Mouse (Mus musculus) testis, adult 2 months (tissue): ENCODE results near the gene Gm44596. TPM values are rescaled to one million over a fixed set of nuclear protein-coding genes. Genes with fewer than 3 reads are reported as not detected.

Experiments used
- H3K27ac ChIP-seq: fragments of 200-500 bp; 2 replicates; pipeline ENCODE4 v1.5.1; 2012; ENCODE audit warnings: low read depth, low read length; ENCODE audit not compliant: control insufficient read depth, insufficient read depth
- H3K27me3 ChIP-seq: fragments of 200-500 bp; 2 replicates; pipeline ENCODE4 v1.6.1; 2012; ENCODE audit warnings: mild to moderate bottlenecking, low read length, moderate library complexity; ENCODE audit not compliant: control insufficient read depth, insufficient read depth
- H3K36me3 ChIP-seq: fragments of 200-500 bp; 2 replicates; pipeline ENCODE4 v1.6.1; 2012; ENCODE audit warnings: mild to moderate bottlenecking, low read length; ENCODE audit not compliant: control insufficient read depth, insufficient read depth
- H3K4me1 ChIP-seq: fragments of 200-500 bp; 2 replicates; pipeline ENCODE4 v1.6.1; 2012; ENCODE audit warnings: low read length; ENCODE audit not compliant: control insufficient read depth, insufficient read depth
- H3K4me3 ChIP-seq: fragments of 200-500 bp; 2 replicates; pipeline ENCODE4 v1.5.1; 2012; ENCODE audit warnings: low read depth, mild to moderate bottlenecking, low read length, moderate library complexity, mixed read lengths; ENCODE audit not compliant: control insufficient read depth
- CTCF ChIP-seq: fragments of 200-500 bp; IDR thresholded peaks from 2 replicates; pipeline ENCODE4 v1.5.1; 2012; ENCODE audit warnings: low read depth, mild to moderate bottlenecking, inconsistent platforms, low read length, moderate library complexity; ENCODE audit not compliant: control insufficient read depth, insufficient read depth, insufficient replicate concordance
- POLR2A ChIP-seq: fragments of 200-500 bp; IDR thresholded peaks from 2 replicates; pipeline ENCODE4 v1.6.1; 2012; ENCODE audit warnings: low read depth, mild to moderate bottlenecking, inconsistent platforms, low read length, moderate library complexity; ENCODE audit not compliant: control insufficient read depth
- polyA plus RNA-seq: library from polyadenylated mRNA; depleted of rRNA; stranded (reverse); fragments of >200 nt; gene quantifications from 2 replicates; pipeline ENCODE4 v1.2.3, GENCODE M21; 2012

Gm44596 gene
- polyA plus RNA-seq, 1 experiment: not detected

DNA sequence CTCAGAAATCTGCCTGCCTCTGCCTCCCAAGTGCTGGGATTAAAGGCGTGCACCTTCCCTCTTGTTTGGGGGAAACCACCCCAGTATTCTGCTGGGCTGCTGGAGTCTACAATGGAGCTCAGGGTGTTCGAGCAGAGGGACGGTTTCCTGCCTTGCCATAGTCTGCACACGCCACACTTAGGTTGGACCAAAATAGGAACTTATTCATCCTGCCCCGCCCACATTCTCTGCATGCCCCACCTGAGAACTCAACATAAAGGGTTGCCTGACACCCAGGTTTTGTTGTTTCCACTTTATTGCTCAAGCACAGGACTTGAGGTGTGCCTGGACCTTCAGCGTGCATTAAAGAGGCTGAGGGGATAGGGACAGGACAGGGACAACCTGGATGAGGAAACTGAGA, 54.5 kb downstream of the Gm44596 start:
- Histone ChIP-seq H3K4me3 (no peak overlapping the region), H3K27ac (no peak overlapping the region), H3K27me3 (no peaks in the 10 kb centered on the region), H3K4me1 (peaks cover 2% of the 10 kb centered on the region), H3K36me3 (peaks cover 3% of the 10 kb centered on the region)
- TF ChIP-seq POLR2A (no peak), CTCF (no peak)

DNA sequence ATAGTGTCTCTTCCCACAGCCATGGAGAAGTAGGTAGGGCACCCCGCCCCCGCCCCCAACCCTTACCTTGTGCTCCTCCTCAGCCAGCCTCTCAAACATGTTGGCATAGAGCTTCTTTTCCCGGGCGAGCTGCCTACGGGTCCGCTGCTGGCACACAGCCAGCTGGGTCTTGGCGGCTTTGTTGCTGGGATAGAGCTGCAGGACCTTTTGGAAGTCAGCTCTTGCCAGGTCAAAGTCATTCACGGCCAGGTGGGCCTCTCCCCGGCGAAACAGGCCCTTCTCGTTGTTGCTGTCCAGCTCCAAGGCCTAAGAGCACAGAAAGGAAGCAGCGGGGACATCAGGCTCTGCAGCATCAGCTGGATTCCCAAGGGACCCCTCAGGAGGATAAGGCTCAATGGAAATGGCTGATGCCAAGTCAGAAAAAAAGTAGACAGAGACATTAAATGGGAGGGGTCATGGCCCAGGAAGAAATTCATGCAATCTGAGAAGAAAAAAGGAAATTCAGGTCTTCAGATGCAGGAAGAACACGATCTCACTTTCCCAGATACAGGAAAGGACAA, 57.1 kb downstream of the Gm44596 start:
- H3K27me3 ChIP-seq: no peaks in the 10 kb centered on the region
- TF ChIP-seq CTCF: no peak
- no peak for TF ChIP-seq POLR2A
- peaks cover 3% of the 10 kb centered on the region for H3K36me3 ChIP-seq
- H3K4me1 ChIP-seq: peaks cover 2% of the 10 kb centered on the region; the same call in 1 of the 2 replicates
- no peak overlapping the region for H3K4me3 ChIP-seq
- H3K27ac ChIP-seq: no peak overlapping the region

DNA sequence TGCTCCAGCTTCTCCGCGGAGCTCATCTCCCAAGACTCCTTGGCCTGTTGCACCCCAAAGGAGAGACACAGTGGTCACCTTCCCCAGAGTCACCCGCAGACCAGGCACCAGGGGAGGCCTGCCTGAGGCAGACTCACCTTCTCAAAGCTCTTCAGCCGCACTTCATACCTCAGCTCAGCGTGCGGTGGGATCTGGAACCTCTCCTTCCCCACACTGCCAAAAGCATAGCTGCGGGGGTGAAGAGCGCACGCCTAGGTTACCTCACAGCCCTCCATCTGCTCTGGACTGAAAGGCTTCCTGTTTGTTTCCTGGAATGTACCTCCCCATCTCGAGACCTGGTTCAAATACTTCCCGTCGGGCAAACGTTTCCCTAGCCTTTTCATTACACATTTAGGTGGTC, 58.3 kb downstream of the Gm44596 start:
- Histone ChIP-seq H3K27me3 (no peaks in the 10 kb centered on the region), H3K36me3 (peaks cover 3% of the 10 kb centered on the region), H3K4me3 (no peak overlapping the region), H3K27ac (no peak overlapping the region), H3K4me1 (peaks cover 3% of the 10 kb centered on the region; the same call in 1 of the 2 replicates)
- TF ChIP-seq CTCF: no peak
- TF ChIP-seq POLR2A: no peak

DNA sequence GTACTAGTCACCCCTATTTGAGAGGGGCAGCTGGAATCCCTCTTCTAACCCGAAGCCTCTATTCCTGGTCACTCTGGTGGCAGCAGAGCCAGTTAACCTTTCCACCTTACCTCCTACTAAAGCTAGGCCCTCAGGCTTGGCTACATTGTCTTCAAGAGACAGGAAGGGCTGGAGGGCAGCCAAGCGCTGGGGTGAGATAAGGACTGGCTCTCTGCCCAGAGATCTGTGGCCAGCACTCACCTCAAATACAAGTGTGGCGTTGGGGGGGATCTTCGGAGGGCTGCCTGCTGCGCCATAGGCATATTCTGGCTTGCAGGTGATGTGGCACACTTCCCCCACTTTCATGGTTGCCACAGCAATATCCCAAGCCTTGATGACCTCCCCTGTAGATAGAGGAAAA, 60.2 kb downstream of the Gm44596 start:
- H3K27me3 ChIP-seq: no peaks in the 10 kb centered on the region
- peaks cover 3% of the 10 kb centered on the region for H3K36me3 ChIP-seq
- TF ChIP-seq CTCF (no peak), POLR2A (no peak)

DNA sequence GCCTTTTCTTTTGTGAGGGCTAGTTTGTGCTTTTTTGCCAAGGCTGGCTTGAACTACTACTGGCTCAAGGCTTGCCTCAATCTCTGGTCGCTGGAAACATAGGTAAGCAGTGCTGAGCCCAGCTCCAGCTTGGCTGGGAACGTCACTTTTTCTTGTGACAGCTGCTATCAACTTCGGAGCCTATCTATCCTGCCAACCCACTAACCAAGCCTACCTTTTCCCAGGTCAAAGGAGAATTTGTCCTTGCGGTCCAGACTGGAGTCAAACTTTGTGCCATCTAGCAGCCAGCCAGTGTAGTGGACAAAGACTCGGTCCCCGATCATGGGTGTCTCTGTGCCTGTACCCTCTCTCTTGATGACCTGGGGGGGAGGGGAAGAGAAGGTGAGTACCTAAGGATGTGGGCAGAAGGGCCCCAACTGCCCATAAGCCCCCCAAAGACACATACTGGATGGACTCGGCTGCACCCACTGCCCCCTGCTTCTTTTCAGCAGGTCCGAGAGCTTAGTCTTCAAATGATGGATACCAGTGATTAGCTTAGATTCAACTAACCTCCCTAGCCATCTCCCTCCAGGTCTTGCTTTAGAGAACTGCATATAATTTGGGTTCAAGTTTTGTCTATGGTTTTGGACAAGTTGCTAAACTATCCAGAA, 61.2 kb downstream of the Gm44596 start:
- H3K27ac ChIP-seq: no peak overlapping the region
- H3K27me3 ChIP-seq: no peaks in the 10 kb centered on the region
- H3K36me3 ChIP-seq: peaks cover 3% of the 10 kb centered on the region
- TF ChIP-seq POLR2A: no peak
- peaks cover 3% of the 10 kb centered on the region; the same call in 1 of the 2 replicates for H3K4me1 ChIP-seq
- H3K4me3 ChIP-seq: peak overlapping the region; percentile 4; the same call in 1 of the 2 replicates

More for the DNA sequence above, 60.2 kb downstream of the Gm44596 start:
- H3K4me1 ChIP-seq: peaks cover 3% of the 10 kb centered on the region; the same call in 1 of the 2 replicates
- H3K27ac ChIP-seq: 0 out of 2 replicates have a peak overlapping the region, but pooled peaks have one; percentile 35
- H3K4me3 ChIP-seq: no peak overlapping the region

DNA sequence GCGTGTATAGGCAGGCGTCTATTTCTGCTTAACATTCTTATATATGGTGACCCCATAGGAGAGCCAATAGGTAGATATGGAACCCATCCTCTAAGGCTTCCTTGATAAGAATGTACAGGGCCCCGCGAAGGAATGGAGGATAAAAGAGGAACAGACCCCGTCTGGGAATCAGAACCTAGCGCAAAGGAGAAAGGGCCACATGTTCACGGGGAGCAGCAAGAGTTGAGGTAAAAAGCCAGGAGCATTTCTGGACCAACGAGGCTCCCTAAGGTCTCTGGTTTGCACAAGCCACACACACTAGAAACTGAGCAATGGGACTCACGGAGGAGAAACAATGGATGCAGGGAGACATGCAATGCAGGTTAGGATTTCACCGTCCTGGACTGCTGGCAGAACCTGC, 62.0 kb downstream of the Gm44596 start:
- Histone ChIP-seq H3K4me1 (peaks cover 3% of the 10 kb centered on the region; the same call in 1 of the 2 replicates), H3K27ac (peak overlapping the region; percentile 83), H3K36me3 (peaks cover 3% of the 10 kb centered on the region), H3K4me3 (peak overlapping the region; percentile 91), H3K27me3 (no peaks in the 10 kb centered on the region)
- TF ChIP-seq POLR2A (no peak), CTCF (no peak)

DNA sequence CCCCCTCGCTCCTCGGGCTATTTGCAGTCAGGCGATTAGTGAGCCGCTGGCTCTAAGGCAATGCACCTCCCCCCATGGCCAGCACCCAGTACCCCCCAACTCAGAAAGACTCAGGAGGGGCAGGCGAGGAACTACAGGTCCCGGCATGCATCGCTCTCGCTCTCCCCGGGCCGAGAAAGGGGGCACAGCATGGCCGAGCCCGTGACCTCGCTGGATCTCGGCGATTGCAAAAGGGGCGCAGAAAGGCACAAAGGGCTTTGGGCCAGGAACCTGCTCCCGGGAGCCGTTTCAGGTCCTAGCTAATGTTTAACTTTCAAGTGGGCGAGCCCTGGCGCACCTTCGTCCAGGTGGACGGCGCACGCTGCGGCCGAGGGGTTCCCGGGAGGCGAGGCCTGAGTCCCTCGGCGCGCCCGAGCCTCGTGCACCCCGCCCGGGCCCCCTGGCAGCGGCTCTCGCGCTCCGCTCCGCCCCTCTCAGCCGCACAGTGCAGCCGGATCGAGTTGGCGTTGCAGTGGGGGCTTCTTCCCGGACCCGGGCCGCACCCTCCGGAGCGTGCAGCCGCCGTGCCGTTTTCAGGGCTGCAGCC, 62.5 kb downstream of the Gm44596 start:
- Histone ChIP-seq H3K36me3 (peaks cover 3% of the 10 kb centered on the region), H3K4me1 (peaks cover 3% of the 10 kb centered on the region; the same call in 1 of the 2 replicates), H3K4me3 (peak overlapping the region; percentile 91), H3K27me3 (no peaks in the 10 kb centered on the region), H3K27ac (peak overlapping the region; percentile 83)
- TF ChIP-seq CTCF: no peak
- TF ChIP-seq POLR2A: no peak
